Mouse (Mus musculus) megakaryocyte-erythroid progenitor cell, adult 5-6 weeks (primary cell): Measurements from ENCODE around the gene Rtkn2. TPM values are rescaled to one million over a fixed set of nuclear protein-coding genes. Genes with fewer than 3 reads are reported as not detected.

Source experiments
- ATAC-seq: replicated peaks from 2 replicates; pipeline ENCODE4 v1.8.0; 2016; ENCODE audit warnings: mild to moderate bottlenecking, inconsistent platforms; ENCODE audit not compliant: severe bottlenecking, poor library complexity, low FRiP score, low TSS enrichment
- total RNA-seq, 2 experiments: library from RNA; stranded (forward) in 1 of 2; stranded (reverse) in 1 of 2; fragments of 200-1000, 215-1000 nt in 1 of 2; fragments of >200 nt in 1 of 2; fragmentation: Nextera tagmentation in 1 of 2; gene quantifications; 2 replicates each; pipeline ENCODE4 v1.2.3; 2014 to 2017

Rtkn2 gene
- 1.6 TPM in 2 replicates for total RNA-seq (2014; fragmentation: Nextera tagmentation)
- 2.4 TPM in 1 of 2 replicates, not detected in the other for total RNA-seq (2017)

DNA sequence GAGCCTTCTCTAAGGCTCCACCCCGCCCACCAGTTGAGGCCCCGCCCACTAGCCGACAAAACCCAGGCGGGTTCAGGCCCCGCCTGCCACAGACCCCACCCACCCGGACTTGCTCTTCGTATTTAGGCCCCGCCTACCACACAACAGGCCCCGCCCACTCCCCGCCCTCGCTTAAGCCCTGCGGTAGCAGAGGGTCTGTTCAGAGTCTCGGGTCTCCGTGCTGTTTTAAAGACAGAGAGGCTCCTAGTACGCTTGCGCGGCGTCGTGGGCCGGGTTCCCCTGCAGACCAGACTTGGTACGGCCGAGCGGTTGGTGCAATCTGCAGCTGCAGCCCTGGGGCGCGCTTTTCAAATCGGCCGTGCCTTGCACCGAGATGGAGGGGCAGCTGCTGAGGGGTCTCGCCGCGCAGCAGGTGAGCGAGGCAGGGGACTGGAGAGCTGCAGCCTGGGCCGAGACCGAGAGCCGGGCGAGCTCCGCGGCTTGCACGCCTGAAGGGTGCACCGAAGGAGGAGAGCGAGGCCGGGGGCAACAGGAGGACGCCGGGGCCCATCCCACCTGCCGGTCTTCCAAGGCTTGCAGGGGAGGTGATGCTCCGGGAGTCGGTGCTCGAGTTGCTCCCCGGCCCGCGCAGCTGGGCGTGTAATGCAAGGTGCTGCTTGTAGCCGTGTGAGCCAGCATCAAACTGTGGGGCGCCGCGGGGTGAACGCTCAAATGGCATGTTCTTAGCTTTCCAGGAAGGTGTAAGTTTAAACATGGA, at the start of gene Rtkn2:
Gene Rtkn2 (plus strand): TSS at position 170 of the 757 bp plus-strand sequence.
- peak; percentile 92 for ATAC-seq

GRCm38 (mm10) chr10:67931328-67931727, 48.0 kb upstream of the Rtkn2 start:
- no peak for ATAC-seq

GRCm38 (mm10) chr10:67932780-67933179, 46.6 kb upstream of the Rtkn2 start:
- ATAC-seq, result no peak

GRCm38 (mm10) chr10:67936944-67937343, 42.4 kb upstream of the Rtkn2 start:
- ATAC-seq, result no peak

GRCm38 (mm10) chr10:67937775-67938174, 41.6 kb upstream of the Rtkn2 start:
- ATAC-seq, result no peak

GRCm38 (mm10) chr10:67939546-67939945, 39.8 kb upstream of the Rtkn2 start:
- no peak for ATAC-seq

DNA sequence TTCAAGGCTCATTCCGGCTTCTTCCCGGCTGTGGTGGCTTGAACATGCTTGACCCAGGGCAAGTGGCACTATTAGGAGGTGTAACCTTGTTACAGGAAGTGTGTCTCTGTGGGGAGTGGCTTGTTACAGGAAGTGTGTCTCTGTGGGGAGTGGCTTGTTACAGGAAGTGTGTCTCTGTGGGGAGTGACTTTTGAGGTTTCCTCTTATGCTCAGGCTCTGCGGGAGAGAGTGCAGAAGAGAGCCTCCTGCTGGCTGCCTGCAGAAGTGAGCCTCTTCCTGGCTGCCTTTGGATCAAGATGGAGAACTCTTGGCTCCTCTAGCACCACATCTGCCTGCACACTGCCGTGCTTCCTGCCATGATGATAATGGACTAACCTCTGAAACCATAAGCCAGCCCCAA, 35.9 kb upstream of the Rtkn2 start:
- ATAC-seq, result no peak

GRCm38 (mm10) chr10:67950059-67950748, 29.2 kb upstream of the Rtkn2 start:
- ATAC-seq, result peak; percentile 26; the same call in 1 of the 2 replicates

DNA sequence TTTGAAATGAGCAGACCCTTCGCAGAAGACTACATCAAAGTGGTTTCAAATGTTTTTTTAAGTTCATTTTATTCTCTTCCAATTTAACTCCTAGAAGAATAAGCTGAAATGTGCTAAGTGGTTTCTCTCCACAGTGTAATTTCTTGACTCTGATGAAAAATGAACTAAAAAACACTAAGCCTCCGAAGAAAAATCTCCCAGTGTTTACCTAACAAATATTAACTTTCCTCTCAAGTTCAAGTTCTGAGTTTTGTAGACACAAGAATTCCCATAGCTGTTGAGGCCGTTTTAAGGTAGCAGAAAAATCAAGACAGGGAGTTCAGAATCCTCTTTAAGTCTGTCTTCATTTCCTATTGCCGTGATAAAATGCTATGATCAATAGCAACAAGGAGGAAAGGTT, 27.7 kb upstream of the Rtkn2 start:
- ATAC-seq, result no peak

DNA sequence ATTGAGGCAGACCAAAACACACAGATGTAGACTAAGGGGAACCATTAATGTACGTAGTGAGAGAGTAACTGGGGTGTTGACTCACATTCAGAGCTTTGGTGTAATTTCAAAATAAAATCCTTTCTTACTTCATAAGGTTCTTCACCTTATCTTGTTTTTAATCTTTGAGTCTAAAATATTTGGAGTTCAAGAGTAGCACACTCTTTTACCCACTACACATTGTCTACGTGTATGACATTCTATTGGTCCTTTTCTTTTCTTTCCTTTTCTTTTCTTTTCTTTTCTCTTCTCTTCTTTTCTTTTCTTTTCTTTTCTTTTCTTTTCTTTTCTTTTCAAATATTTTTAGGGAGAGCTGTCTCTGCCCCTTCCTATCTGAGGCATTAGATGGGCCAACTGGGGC, 23.4 kb upstream of the Rtkn2 start:
- ATAC-seq, result no peak

GRCm38 (mm10) chr10:67959982-67960381, 19.4 kb upstream of the Rtkn2 start:
- ATAC-seq, result no peak

- no peak for ATAC-seq
These were observed 16.9 kb upstream of the Rtkn2 start for GRCm38 (mm10) chr10:67962496-67962895.

DNA sequence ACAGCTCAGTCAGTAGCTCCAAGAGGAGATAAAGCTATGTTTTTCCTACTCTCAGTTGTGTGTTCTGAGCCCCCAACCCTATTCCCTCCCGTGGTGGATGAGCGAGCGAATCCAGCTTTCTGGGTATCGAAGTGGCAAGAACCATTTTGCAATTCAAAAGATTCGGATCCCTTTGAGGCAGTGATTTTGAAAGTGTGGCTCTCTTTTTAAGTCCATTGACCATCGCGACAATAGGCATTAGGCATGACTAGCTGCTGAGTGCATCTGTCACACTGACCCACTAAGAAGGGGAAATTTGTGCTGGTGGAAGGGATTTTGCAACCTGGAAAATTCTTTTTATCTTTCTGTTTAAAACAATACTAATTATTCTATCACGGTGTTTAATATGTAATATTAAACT, 15.3 kb upstream of the Rtkn2 start:
- ATAC-seq, result no peak

GRCm38 (mm10) chr10:67965251-67965986, 14.0 kb upstream of the Rtkn2 start:
- no peak for ATAC-seq

- ATAC-seq, result no peak
These were observed 13.3 kb upstream of the Rtkn2 start for GRCm38 (mm10) chr10:67966102-67966501.

- ATAC-seq, result no peak
These were observed 12.4 kb upstream of the Rtkn2 start for GRCm38 (mm10) chr10:67966983-67967382.

GRCm38 (mm10) chr10:67971166-67971796, 8.1 kb upstream of the Rtkn2 start:
- no peak for ATAC-seq

DNA sequence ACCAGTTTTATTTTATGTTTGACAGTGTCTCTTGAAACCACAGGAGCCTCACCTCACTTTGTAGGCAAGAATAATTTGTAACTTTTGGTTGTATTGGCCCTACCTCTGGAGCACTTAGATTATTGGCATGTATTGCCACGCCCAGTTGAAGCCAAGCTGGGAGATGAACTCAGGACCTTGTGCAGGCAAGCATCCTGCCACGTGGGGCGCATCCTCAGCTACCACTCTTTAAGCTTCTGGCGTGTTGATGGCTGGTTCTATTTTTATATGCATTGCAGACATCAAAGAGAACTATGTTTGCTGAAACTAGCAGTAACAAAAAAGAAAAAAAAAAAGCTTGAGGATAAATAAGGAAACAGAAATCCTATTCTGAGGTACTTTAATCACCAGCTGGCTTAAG, 2.1 kb upstream of the Rtkn2 start:
- ATAC-seq, result no peak

DNA sequence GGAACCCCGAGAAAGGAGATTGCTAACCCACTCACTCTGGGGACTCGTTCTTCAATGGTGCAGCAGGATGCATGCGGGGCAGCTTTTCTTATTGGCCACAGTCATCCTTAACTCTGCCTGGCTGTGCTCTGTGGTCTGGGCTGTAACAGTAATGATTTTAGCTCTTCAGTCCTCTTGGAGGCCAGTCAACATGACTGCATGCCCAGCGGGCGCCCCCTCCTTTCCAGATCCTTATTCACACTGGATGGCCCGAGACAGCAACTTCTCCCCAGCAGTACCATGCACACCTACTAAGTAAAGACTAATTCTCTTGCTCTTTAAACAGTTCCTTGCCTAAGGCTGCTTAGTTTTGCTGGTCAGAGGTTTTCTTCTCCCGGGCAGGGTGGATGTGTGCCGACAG, 4.4 kb downstream of the Rtkn2 start:
- no peak for ATAC-seq
